Mouse (Mus musculus) adrenal gland, postnatal 36 days (tissue): ENCODE measurements at regions not wholly inside any gene's neighbourhood (a gene's known extent, or its start where the extent isn't known, plus 50 kb on each side); places are given as distances from the start of the nearest gene placed in this dataset.

Experiments used
- DNase-seq, 2 experiments: peaks; one replicate each; pipeline ENCODE4 v3.0.0; 2021; ENCODE audit warnings: mixed read lengths in 1 of 2

GRCm38 (mm10) chr9:30848249-30848648 lies 74.0 kb downstream of the Adamts15 start:
- peak; percentile 2 to 21 for DNase-seq

- no peak for DNase-seq
These were observed 76.5 kb downstream of the Adamts15 start for GRCm38 (mm10) chr9:30845609-30846290.

GRCm38 (mm10) chr9:30844079-30844563 lies 78.1 kb downstream of the Adamts15 start:
- DNase-seq = peak; percentile 8 to 12

GRCm38 (mm10) chr9:30834908-30835307 lies 87.3 kb downstream of the Adamts15 start:
- no peak for DNase-seq

GRCm38 (mm10) chr9:30834565-30834905 lies 87.7 kb downstream of the Adamts15 start:
- no peak for DNase-seq

GRCm38 (mm10) chr9:30833836-30834564 lies 88.3 kb downstream of the Adamts15 start:
- DNase-seq = no peak

GRCm38 (mm10) chr9:30829158-30829870 lies 92.9 kb downstream of the Adamts15 start:
- peak in 1 of 2 experiments; percentile 25 for DNase-seq

GRCm38 (mm10) chr9:30827780-30828179 lies 94.5 kb downstream of the Adamts15 start:
- DNase-seq = no peak

GRCm38 (mm10) chr9:30824056-30824625 lies 98.1 kb downstream of the Adamts15 start:
- DNase-seq = no peak

GRCm38 (mm10) chr9:30820806-30821375 lies 101.4 kb downstream of the Adamts15 start:
- no peak for DNase-seq

- DNase-seq = peak in 1 of 2 experiments; percentile 35
These were observed 109.0 kb downstream of the Adamts15 start for GRCm38 (mm10) chr9:30813246-30813645.

GRCm38 (mm10) chr9:30810843-30811242 lies 111.4 kb downstream of the Adamts15 start:
- no peak for DNase-seq

GRCm38 (mm10) chr9:30810290-30810689 lies 112.0 kb downstream of the Adamts15 start:
- DNase-seq = no peak

GRCm38 (mm10) chr9:30808863-30809491 lies 113.3 kb downstream of the Adamts15 start:
- peak; percentile 34 to 62 for DNase-seq

- DNase-seq = peak; percentile 36
These were observed 118.3 kb downstream of the Adamts15 start for GRCm38 (mm10) chr9:30803755-30804532.

GRCm38 (mm10) chr9:30802826-30803225 lies 119.4 kb downstream of the Adamts15 start:
- DNase-seq = peak; percentile 48 to 58

- DNase-seq = no peak
These were observed 127.4 kb downstream of the Adamts15 start for GRCm38 (mm10) chr9:30794701-30795407.

GRCm38 (mm10) chr9:30781221-30781620 lies 141.0 kb downstream of the Adamts15 start:
- no peak for DNase-seq

- DNase-seq = no peak
These were observed 144.4 kb downstream of the Adamts15 start for GRCm38 (mm10) chr9:30777816-30778215.

GRCm38 (mm10) chr9:30775161-30775560 lies 147.1 kb downstream of the Adamts15 start:
- DNase-seq = peak in 1 of 2 experiments; percentile 18
